Mouse (Mus musculus): ENCODE results near the gene Fahd1. TPM values are rescaled to one million over a fixed set of nuclear protein-coding genes. Genes with fewer than 3 reads are reported as not detected.

Fahd1 gene
- polyA plus RNA-seq, 1 experiment: 5.5 TPM

DNA sequence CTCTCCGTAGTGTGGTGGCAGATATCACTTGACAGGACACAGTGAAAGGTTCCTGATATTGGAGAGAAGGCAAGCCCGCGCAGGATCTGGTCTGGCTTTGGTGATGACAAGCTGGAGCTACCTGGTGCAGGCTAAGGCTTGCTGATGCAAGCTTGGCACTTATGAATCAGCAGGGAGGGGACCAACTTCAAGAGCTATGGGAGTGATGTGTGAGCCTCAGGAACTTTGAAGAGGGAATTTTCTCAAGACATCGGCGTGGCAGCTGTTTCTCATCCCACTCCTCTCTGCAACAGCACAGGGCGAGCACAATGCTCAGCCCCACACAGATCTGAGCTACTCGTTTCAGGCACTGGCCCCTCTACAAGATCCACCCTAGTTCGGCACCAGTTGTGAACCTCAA, 10.3 kb downstream of the Fahd1 start, which contains the start of gene Hagh:
Gene Hagh, plus strand, starts transcription at position 302 of the 400 bp plus-strand sequence.
- TF ChIP-seq FOSL1 (IDR thresholded peaks at IDR 0.05; ENCODE audit: insufficient read depth, low read length, poor library complexity, severe bottlenecking) (no peak), MAX (IDR thresholded peaks at IDR 0.05) (no peak), MYOG (IDR thresholded peaks at IDR 0.05; ENCODE audit: control insufficient read depth, extremely low read depth, insufficient read length) (no peak), MYOD1 (IDR thresholded peaks at IDR 0.05; ENCODE audit: control insufficient read depth, insufficient read length, low read depth) (no peak), USF1 (IDR thresholded peaks at IDR 0.05; ENCODE audit: low read depth) (no peak)
- no peaks in the 10 kb centered on the region for H3K79me3 ChIP-seq (ENCODE audit: low read depth)
- no peak within 1 kb of the TSS for H3K4me3 ChIP-seq (ENCODE audit: insufficient read depth, poor library complexity, severe bottlenecking)
- no peak within 1 kb of the TSS for H3ac ChIP-seq (ENCODE audit: control insufficient read depth, insufficient read length, low read depth)
- peaks cover 9% of the 10 kb centered on the region for H3K27me3 ChIP-seq (ENCODE audit: control insufficient read depth, insufficient read depth, insufficient read length)
- no peaks in the 10 kb centered on the region for H3K36me3 ChIP-seq (ENCODE audit: control insufficient read depth, insufficient read depth)
- H3K79me2 ChIP-seq (ENCODE audit: control insufficient read depth, insufficient read depth): no peaks in the 10 kb centered on the region

DNA sequence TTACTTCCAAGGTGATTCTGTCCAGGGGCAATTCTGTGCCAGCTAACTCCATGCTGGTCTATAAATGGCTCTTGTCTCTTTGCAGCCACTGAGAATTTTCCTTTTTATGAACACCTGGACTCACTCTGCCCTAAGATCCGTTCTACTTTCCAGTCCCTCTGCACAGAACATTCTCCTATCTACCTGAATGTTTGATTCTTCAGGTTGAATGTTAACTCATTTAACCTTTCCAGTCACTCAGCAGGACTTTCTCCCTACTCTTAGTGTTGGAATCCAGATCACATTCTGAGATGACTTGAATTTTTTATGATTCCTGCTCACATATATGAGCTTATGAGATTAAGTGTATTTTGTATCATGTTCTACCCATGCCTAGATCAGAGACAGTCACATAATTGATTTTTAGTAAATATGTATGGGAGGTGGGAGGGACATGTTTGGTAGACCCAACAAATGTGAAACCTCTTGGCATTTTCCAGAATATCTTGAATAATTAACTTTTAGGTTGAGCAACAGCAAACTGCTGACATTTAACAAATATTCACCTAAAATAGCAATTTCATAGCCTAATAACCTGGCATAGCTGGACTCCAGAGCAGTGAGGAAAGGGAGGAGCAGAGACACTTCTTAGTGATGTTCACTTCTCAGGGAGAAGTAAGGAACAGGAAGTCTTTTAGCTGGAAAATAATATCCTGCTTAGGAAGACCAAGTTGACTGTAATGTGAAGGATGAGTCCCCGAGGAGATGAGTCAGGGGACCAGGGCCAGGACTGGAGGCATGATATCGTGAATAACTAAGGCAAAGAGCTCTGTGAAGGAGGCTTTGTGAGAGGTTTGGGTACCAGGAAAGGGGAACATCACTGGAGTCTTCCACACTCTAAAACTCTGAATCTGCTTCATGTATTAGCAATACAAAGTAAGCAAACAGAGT, 28.5 kb downstream of the Fahd1 start:
- TF ChIP-seq USF1 (IDR thresholded peaks at IDR 0.05; ENCODE audit: low read depth) (no peak), MYOD1 (IDR thresholded peaks at IDR 0.05; ENCODE audit: control insufficient read depth, insufficient read length, low read depth) (no peak), MYOG (IDR thresholded peaks at IDR 0.05; ENCODE audit: control insufficient read depth, extremely low read depth, insufficient read length) (no peak), CEBPB (IDR thresholded peaks at IDR 0.05; ENCODE audit: low read depth) (no peak), FOSL1 (IDR thresholded peaks at IDR 0.05; ENCODE audit: insufficient read depth, low read length, poor library complexity, severe bottlenecking) (no peak), CTCF (IDR thresholded peaks at IDR 0.05; ENCODE audit: control insufficient read depth, insufficient read depth, insufficient read length) (no peak), MAX (IDR thresholded peaks at IDR 0.05) (no peak)
- Histone ChIP-seq H3ac (ENCODE audit: control insufficient read depth, insufficient read length, low read depth) (no peak overlapping the region), H3K36me3 (ENCODE audit: control insufficient read depth, insufficient read depth) (no peaks in the 10 kb centered on the region), H3K27me3 (ENCODE audit: control insufficient read depth, insufficient read depth, insufficient read length) (peaks cover 15% of the 10 kb centered on the region), H3K79me3 (ENCODE audit: low read depth) (no peaks in the 10 kb centered on the region), H3K79me2 (ENCODE audit: control insufficient read depth, insufficient read depth) (no peaks in the 10 kb centered on the region), H3K4me3 (ENCODE audit: insufficient read depth, poor library complexity, severe bottlenecking) (no peak overlapping the region)

GRCm38 (mm10) chr17:24819469-24819868, 30.7 kb downstream of the Fahd1 start:
- no peak overlapping the region for H3K4me3 ChIP-seq (ENCODE audit: insufficient read depth, poor library complexity, severe bottlenecking)
- no peaks in the 10 kb centered on the region for H3K79me3 ChIP-seq (ENCODE audit: low read depth)
- H3K36me3 ChIP-seq (ENCODE audit: control insufficient read depth, insufficient read depth): no peaks in the 10 kb centered on the region
- no peak overlapping the region for H3ac ChIP-seq (ENCODE audit: control insufficient read depth, insufficient read length, low read depth)
- H3K79me2 ChIP-seq (ENCODE audit: control insufficient read depth, insufficient read depth): no peaks in the 10 kb centered on the region
- TF ChIP-seq MAX (IDR thresholded peaks at IDR 0.05) (no peak), CTCF (IDR thresholded peaks at IDR 0.05; ENCODE audit: control insufficient read depth, insufficient read depth, insufficient read length) (no peak), MYOG (IDR thresholded peaks at IDR 0.05; ENCODE audit: control insufficient read depth, extremely low read depth, insufficient read length) (no peak), MYOD1 (IDR thresholded peaks at IDR 0.05; ENCODE audit: control insufficient read depth, insufficient read length, low read depth) (no peak), FOSL1 (IDR thresholded peaks at IDR 0.05; ENCODE audit: insufficient read depth, low read length, poor library complexity, severe bottlenecking) (no peak), USF1 (IDR thresholded peaks at IDR 0.05; ENCODE audit: low read depth) (no peak), CEBPB (IDR thresholded peaks at IDR 0.05; ENCODE audit: low read depth) (no peak)
- H3K27me3 ChIP-seq (ENCODE audit: control insufficient read depth, insufficient read depth, insufficient read length): peaks cover 6% of the 10 kb centered on the region

DNA sequence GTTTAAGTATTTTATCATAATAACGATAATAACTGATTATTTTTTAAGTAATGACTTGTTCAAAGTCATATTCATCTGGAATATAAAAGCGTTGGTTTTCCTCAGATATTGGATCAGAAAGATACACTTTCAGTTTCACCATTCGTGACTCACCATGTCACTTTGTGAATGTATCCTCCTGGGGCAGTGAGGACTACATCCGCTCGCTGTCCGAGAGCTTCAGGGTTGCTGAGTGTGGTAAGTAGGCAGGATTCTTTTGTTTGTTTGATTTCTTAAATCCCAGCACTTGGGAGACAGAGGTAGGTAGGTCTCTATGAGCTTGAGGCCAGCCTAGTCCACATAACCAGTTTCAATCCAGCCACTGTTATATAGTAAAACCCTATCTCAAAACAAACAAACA, 32.0 kb downstream of the Fahd1 start:
- Histone ChIP-seq H3K79me3 (ENCODE audit: low read depth) (no peaks in the 10 kb centered on the region), H3K27me3 (ENCODE audit: control insufficient read depth, insufficient read depth, insufficient read length) (peaks cover 7% of the 10 kb centered on the region), H3K4me3 (ENCODE audit: insufficient read depth, poor library complexity, severe bottlenecking) (no peak overlapping the region), H3ac (ENCODE audit: control insufficient read depth, insufficient read length, low read depth) (no peak overlapping the region), H3K79me2 (ENCODE audit: control insufficient read depth, insufficient read depth) (no peaks in the 10 kb centered on the region), H3K36me3 (ENCODE audit: control insufficient read depth, insufficient read depth) (no peaks in the 10 kb centered on the region)
- TF ChIP-seq MYOD1 (IDR thresholded peaks at IDR 0.05; ENCODE audit: control insufficient read depth, insufficient read length, low read depth): no peak
- TF ChIP-seq MYOG (IDR thresholded peaks at IDR 0.05; ENCODE audit: control insufficient read depth, extremely low read depth, insufficient read length): no peak
- TF ChIP-seq FOSL1 (IDR thresholded peaks at IDR 0.05; ENCODE audit: insufficient read depth, low read length, poor library complexity, severe bottlenecking): no peak
- no peak for TF ChIP-seq CEBPB (IDR thresholded peaks at IDR 0.05; ENCODE audit: low read depth)

DNA sequence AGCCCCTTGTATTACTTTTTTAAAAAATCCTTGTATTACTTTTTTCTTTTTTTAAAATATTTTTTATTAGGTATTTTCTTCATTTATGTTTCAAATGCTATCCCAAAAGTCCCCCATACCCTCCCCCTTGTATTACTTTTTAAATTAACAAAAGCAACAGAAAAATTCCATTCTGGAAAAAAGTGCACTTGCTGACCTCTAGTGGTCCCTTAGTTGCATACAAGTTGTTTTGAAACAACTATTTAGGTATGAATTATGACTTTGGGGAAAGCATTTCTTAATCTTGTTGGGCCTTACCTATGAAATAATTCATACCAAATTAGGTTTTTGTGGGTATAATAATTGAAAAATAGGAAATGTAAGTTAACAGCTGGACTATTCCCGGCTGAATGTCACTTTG, 32.7 kb downstream of the Fahd1 start:
- Histone ChIP-seq H3K4me3 (ENCODE audit: insufficient read depth, poor library complexity, severe bottlenecking) (no peak overlapping the region), H3K79me3 (ENCODE audit: low read depth) (no peaks in the 10 kb centered on the region), H3K36me3 (ENCODE audit: control insufficient read depth, insufficient read depth) (no peaks in the 10 kb centered on the region), H3ac (ENCODE audit: control insufficient read depth, insufficient read length, low read depth) (no peak overlapping the region), H3K27me3 (ENCODE audit: control insufficient read depth, insufficient read depth, insufficient read length) (peaks cover 8% of the 10 kb centered on the region), H3K79me2 (ENCODE audit: control insufficient read depth, insufficient read depth) (no peaks in the 10 kb centered on the region)
- TF ChIP-seq MYOD1 (IDR thresholded peaks at IDR 0.05; ENCODE audit: control insufficient read depth, insufficient read length, low read depth) (no peak), FOSL1 (IDR thresholded peaks at IDR 0.05; ENCODE audit: insufficient read depth, low read length, poor library complexity, severe bottlenecking) (no peak), MYOG (IDR thresholded peaks at IDR 0.05; ENCODE audit: control insufficient read depth, extremely low read depth, insufficient read length) (no peak), MAX (IDR thresholded peaks at IDR 0.05) (no peak), USF1 (IDR thresholded peaks at IDR 0.05; ENCODE audit: low read depth) (no peak), CTCF (IDR thresholded peaks at IDR 0.05; ENCODE audit: control insufficient read depth, insufficient read depth, insufficient read length) (no peak), CEBPB (IDR thresholded peaks at IDR 0.05; ENCODE audit: low read depth) (no peak)
